Mouse (Mus musculus) ES-E14 (cell line): ENCODE data around the gene Tns1. TPM values are rescaled to one million over a fixed set of nuclear protein-coding genes. Genes with fewer than 3 reads are reported as not detected.

Experiments
- DNase-seq: peaks from one replicate; pipeline ENCODE4 v3.0.0-alpha.2; 2013; ENCODE audit warnings: low read depth, low spot score
- H3K27ac ChIP-seq: 2 replicates; pipeline ENCODE4 v1.5.1; 2012; ENCODE audit warnings: low read depth, mild to moderate bottlenecking, low read length, moderate library complexity, mixed read lengths; ENCODE audit not compliant: poor library complexity, insufficient read depth, severe bottlenecking
- H3K36me3 ChIP-seq: 2 replicates; pipeline ENCODE4 v1.6.1; 2012; ENCODE audit warnings: mild to moderate bottlenecking, low read length, moderate library complexity, mixed read lengths; ENCODE audit not compliant: control insufficient read depth, poor library complexity, insufficient read depth, severe bottlenecking
- H3K4me1 ChIP-seq, 2 experiments: fragments of 150-350 bp in 1 of 2; sonication (generic) in 1 of 2; 2 replicates each; pipeline ENCODE4 v1.6.1; 2012; ENCODE audit warnings: low read length in 2 of 2, mild to moderate bottlenecking in 1 of 2, mixed read lengths in 1 of 2; ENCODE audit not compliant: control insufficient read depth in 2 of 2, insufficient read depth in 2 of 2, poor library complexity in 1 of 2
- H3K4me3 ChIP-seq, 2 experiments: fragments of 150-350 bp in 1 of 2; sonication (generic) in 1 of 2; 2 replicates each; pipeline ENCODE4 v1.5.1; 2012; ENCODE audit warnings: low read length in 2 of 2, low read depth in 1 of 2, mild to moderate bottlenecking in 1 of 2, mixed read lengths in 1 of 2; ENCODE audit not compliant: insufficient read depth in 1 of 2, poor library complexity in 1 of 2, severe bottlenecking in 1 of 2
- H3K9ac ChIP-seq: 2 replicates; pipeline ENCODE4 v1.6.1; 2012; ENCODE audit warnings: low read depth, mild to moderate bottlenecking, low read length, mixed read lengths; ENCODE audit not compliant: poor library complexity, insufficient read depth, severe bottlenecking
- H3K9me3 ChIP-seq: fragments of 150-350 bp; sonication (generic); 2 replicates; pipeline ENCODE4 v1.6.1; 2012; ENCODE audit warnings: low read depth, mild to moderate bottlenecking, low read length; ENCODE audit not compliant: control insufficient read depth, insufficient read depth
- CHD2 ChIP-seq: IDR thresholded peaks from 2 replicates; pipeline ENCODE4 v1.6.1; 2014; ENCODE audit warnings: mild to moderate bottlenecking, low read depth, low read length, inconsistent platforms
- HCFC1 ChIP-seq: IDR thresholded peaks from 2 replicates; pipeline ENCODE4 v1.6.1; 2012; ENCODE audit warnings: low read length, inconsistent platforms, borderline replicate concordance; ENCODE audit not compliant: insufficient read depth
- MAFK ChIP-seq: IDR thresholded peaks from 2 replicates; pipeline ENCODE4 v1.6.1; 2014; ENCODE audit warnings: mild to moderate bottlenecking, low read depth, low read length, inconsistent platforms; ENCODE audit not compliant: insufficient read depth
- ZC3H11A ChIP-seq: IDR thresholded peaks from 2 replicates; pipeline ENCODE4 v1.6.1; 2012; ENCODE audit warnings: low read depth, mild to moderate bottlenecking, inconsistent platforms, low read length, borderline replicate concordance
- ZNF384 ChIP-seq: IDR thresholded peaks from 2 replicates; pipeline ENCODE4 v1.6.1; 2012; ENCODE audit warnings: low read depth, low read length, inconsistent platforms
- in situ Hi-C, 2 experiments: fragments of 600-800 bp; cut with MboI; formaldehyde crosslinking; loops; one replicate each; pipeline ENCODE4 v1.15.1; 2025; ENCODE audit warnings: low sequenced_read_pairs in 2 of 2, inconsistent platforms in 1 of 2; ENCODE audit not compliant: unreplicated experiment in 2 of 2
- total RNA-seq: library from RNA; depleted of rRNA; stranded (reverse); fragments of 300-350 nt; gene quantifications from 2 replicates; pipeline ENCODE4 v1.2.3, GENCODE M21; 2012

Tns1 gene
- total RNA-seq, 1 experiment: 9.5 TPM

- no peak for DNase-seq
- Histone ChIP-seq H3K9ac (no peak overlapping the region), H3K27ac (no peak overlapping the region), H3K9me3 (no peaks in the 10 kb centered on the region), H3K4me1 (no peaks in the 10 kb centered on the region), H3K36me3 (no peaks in the 10 kb centered on the region), H3K4me3 (no peak overlapping the region)
- TF ChIP-seq ZNF384 (no peak), CHD2 (no peak), HCFC1 (no peak), ZC3H11A (no peak), MAFK (no peak)
- in situ Hi-C loops: no loop called here
These were observed 25.9 kb upstream of the Tns1 start for GRCm38 (mm10) chr1:74150101-74150500.

- no peaks in the 10 kb centered on the region for H3K36me3 ChIP-seq
- H3K9me3 ChIP-seq: no peaks in the 10 kb centered on the region
- H3K9ac ChIP-seq: no peak overlapping the region
- no peak overlapping the region for H3K4me3 ChIP-seq
- H3K27ac ChIP-seq: no peak overlapping the region
- no peak for DNase-seq
- in situ Hi-C loops: no loop called here
- H3K4me1 ChIP-seq: no peaks in the 10 kb centered on the region
- TF ChIP-seq ZNF384 (no peak), HCFC1 (no peak), ZC3H11A (no peak), CHD2 (no peak), MAFK (no peak)
These were observed 25.0 kb upstream of the Tns1 start for GRCm38 (mm10) chr1:74149106-74149885.

GRCm38 (mm10) chr1:74141781-74142180 is 17.5 kb upstream of the Tns1 start:
- H3K9ac ChIP-seq: no peak overlapping the region
- in situ Hi-C loops: no loop called here
- H3K27ac ChIP-seq: no peak overlapping the region
- H3K9me3 ChIP-seq: no peaks in the 10 kb centered on the region
- no peak overlapping the region for H3K4me3 ChIP-seq
- H3K4me1 ChIP-seq: 0 out of 4 replicates have a peak, but pooled peaks cover 0 to 2% of the 10 kb centered on the region in 2 experiments
- no peak for TF ChIP-seq MAFK
- TF ChIP-seq CHD2: no peak
- no peak for TF ChIP-seq ZNF384
- TF ChIP-seq ZC3H11A: no peak
- no peak for TF ChIP-seq HCFC1
- H3K36me3 ChIP-seq: no peaks in the 10 kb centered on the region
- no peak for DNase-seq

GRCm38 (mm10) chr1:74139415-74139814 is 15.2 kb upstream of the Tns1 start:
- DNase-seq: no peak
- TF ChIP-seq MAFK: no peak
- no peak for TF ChIP-seq HCFC1
- no peak for TF ChIP-seq ZC3H11A
- TF ChIP-seq ZNF384: peak; percentile 53; the same call in 1 of the 2 replicates
- in situ Hi-C loops: no loop called here
- H3K4me3 ChIP-seq: no peak overlapping the region
- H3K4me1 ChIP-seq: 0 out of 4 replicates have a peak, but pooled peaks cover 0 to 2% of the 10 kb centered on the region in 2 experiments
- no peaks in the 10 kb centered on the region for H3K36me3 ChIP-seq
- H3K9ac ChIP-seq: no peak overlapping the region
- H3K27ac ChIP-seq: no peak overlapping the region
- no peaks in the 10 kb centered on the region for H3K9me3 ChIP-seq
